In the genomic region with DNA sequence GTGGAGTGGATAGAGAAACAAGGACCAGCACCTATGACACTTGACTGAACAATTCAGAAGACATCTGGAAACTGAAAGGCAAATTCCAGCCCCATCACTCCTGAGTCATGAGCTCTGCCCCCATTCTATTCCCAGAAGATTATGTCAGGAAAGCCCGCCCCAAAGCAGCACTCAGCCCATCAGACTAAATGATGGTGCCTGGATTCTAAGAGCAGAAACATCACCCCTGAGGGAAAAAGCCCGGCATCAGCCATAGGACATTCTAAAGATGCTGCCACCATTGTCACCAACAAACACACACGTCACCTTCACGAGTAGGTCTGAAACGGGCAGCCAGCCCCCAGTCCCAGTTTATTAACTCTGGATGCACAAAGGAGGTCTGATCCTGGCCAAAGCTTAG, we compare ENCODE assay signal across 15 mouse cellular contexts.
DNase-seq lines count a peak whose midpoint lies in the region; ATAC-seq lines count a peak whose summit lies in the region.
"Had no signal": no experiment of that assay in that cellular context is flagged by ENCODE, and none has a peak within 500 bp of the region (broad histone marks: within the 10 kb centered on the region; RNA-seq: fewer than 3 reads in every experiment).

No protein-coding gene starts in this region.

- peak overlapping the region; percentile 71 for H3K27ac ChIP-seq in forebrain, embryonic 13.5 days
- no peak overlapping the region for H3K27ac ChIP-seq in forebrain, embryonic 10.5 days
- peak overlapping the region; percentile 79 for H3K27ac ChIP-seq in forebrain, embryonic 15.5 days (replicated peaks)
- peak overlapping the region; percentile 87 for H3K27ac ChIP-seq in midbrain, embryonic 15.5 days
- H3K27ac ChIP-seq: heart, adult 2 months; liver, embryonic 12.5 days had no signal

- H3K9me3 ChIP-seq in forebrain, embryonic 13.5 days (replicated peaks): no peaks in the 10 kb centered on the region
- no peaks in the 10 kb centered on the region for H3K9me3 ChIP-seq in forebrain, embryonic 10.5 days
- H3K9me3 ChIP-seq in forebrain, embryonic 15.5 days: no peaks in the 10 kb centered on the region
- H3K9me3 ChIP-seq in midbrain, embryonic 15.5 days: no peaks in the 10 kb centered on the region
- H3K9me3 ChIP-seq: liver, embryonic 12.5 days had no signal

- peaks cover 14% of the 10 kb centered on the region; the same call in 1 of the 2 replicates for H3K4me1 ChIP-seq in forebrain, embryonic 13.5 days
- peaks cover 9% of the 10 kb centered on the region; the same call in 1 of the 2 replicates for H3K4me1 ChIP-seq in forebrain, embryonic 10.5 days
- H3K4me1 ChIP-seq in forebrain, embryonic 15.5 days: peaks cover 18% of the 10 kb centered on the region
- H3K4me1 ChIP-seq in midbrain, embryonic 15.5 days: peaks cover 34% of the 10 kb centered on the region
- H3K4me1 ChIP-seq: liver, embryonic 12.5 days had no signal

- H3K4me3 ChIP-seq in forebrain, embryonic 13.5 days: no peak overlapping the region
- no peak overlapping the region for H3K4me3 ChIP-seq in forebrain, embryonic 10.5 days
- H3K4me3 ChIP-seq in forebrain, embryonic 15.5 days: peak overlapping the region; percentile 30
- H3K4me3 ChIP-seq in midbrain, embryonic 15.5 days: peak overlapping the region; percentile 36
- H3K4me3 ChIP-seq: heart, adult 2 months; liver, embryonic 12.5 days had no signal

- no peaks in the 10 kb centered on the region for H3K27me3 ChIP-seq in forebrain, embryonic 13.5 days
- H3K27me3 ChIP-seq in forebrain, embryonic 10.5 days (ENCODE audit: poor library complexity, severe bottlenecking): peaks cover 7% of the 10 kb centered on the region; the same call in 1 of the 2 replicates
- no peaks in the 10 kb centered on the region for H3K27me3 ChIP-seq in forebrain, embryonic 15.5 days
- no peaks in the 10 kb centered on the region for H3K27me3 ChIP-seq in midbrain, embryonic 15.5 days (replicated peaks)

- 52% methylated on average over 5 of the region's 5 CpGs for WGBS in forebrain, embryonic 13.5 days
- 72% methylated on average over 5 of the region's 5 CpGs for WGBS in forebrain, embryonic 10.5 days
- 57% methylated on average over 5 of the region's 5 CpGs for WGBS in forebrain, embryonic 15.5 days
- 36% methylated on average over 5 of the region's 5 CpGs for WGBS in midbrain, embryonic 15.5 days

- peak overlapping the region; percentile 45; the same call in 1 of the 2 replicates for H3K9ac ChIP-seq in forebrain, embryonic 13.5 days
- H3K9ac ChIP-seq in forebrain, embryonic 15.5 days (replicated peaks): peak overlapping the region; percentile 32; the same call in 1 of the 2 replicates
- peak overlapping the region; percentile 52 for H3K9ac ChIP-seq in midbrain, embryonic 15.5 days
- H3K9ac ChIP-seq: liver, embryonic 12.5 days had no signal

- H3K4me2 ChIP-seq in forebrain, embryonic 13.5 days: no peak overlapping the region; the same call in 1 of the 2 replicates
- H3K4me2 ChIP-seq in forebrain, embryonic 15.5 days (replicated peaks): peak overlapping the region; percentile 36
- H3K4me2 ChIP-seq in midbrain, embryonic 15.5 days: peak overlapping the region; percentile 50
- H3K4me2 ChIP-seq: liver, embryonic 12.5 days had no signal

- ATAC-seq in forebrain, embryonic 13.5 days: 0 out of 2 replicates have a peak, but pooled peaks have one; percentile 19
- peak; percentile 33; the same call in 1 of the 2 replicates for ATAC-seq in forebrain, embryonic 15.5 days (replicated peaks)
- ATAC-seq in midbrain, embryonic 15.5 days (replicated peaks): peak; percentile 34
- ATAC-seq: liver, embryonic 12.5 days had no signal

- DNase-seq in forebrain, embryonic 10.5 days (ENCODE audit: extremely low spot score, low spot score): no peak
- DNase-seq in 3T3-L1 (ENCODE audit: low read depth, low spot score): peak; percentile 68
- no peak for DNase-seq in urinary bladder, adult 2 months (ENCODE audit: low spot score)
- DNase-seq in heart, adult 11 months: no peak
- no peak for DNase-seq in kidney, postnatal 14 days
- DNase-seq: heart, adult 2 months; heart, postnatal 4 days; kidney, postnatal 10 days; lung, postnatal 10 days; right cerebral cortex, postnatal 25 days; thymus, postnatal 25 days had no signal

- no peaks in the 10 kb centered on the region for H3K36me3 ChIP-seq in forebrain, embryonic 13.5 days (ENCODE audit: poor library complexity, severe bottlenecking)
- H3K36me3 ChIP-seq in forebrain, embryonic 10.5 days (replicated peaks): no peaks in the 10 kb centered on the region
- H3K36me3 ChIP-seq in forebrain, embryonic 15.5 days: no peaks in the 10 kb centered on the region
- H3K36me3 ChIP-seq in midbrain, embryonic 15.5 days (replicated peaks): no peaks in the 10 kb centered on the region
- H3K36me3 ChIP-seq: liver, embryonic 12.5 days had no signal

Comparison
In these comparisons a context has a peak if more than half of its experiments do, and no peak if none do; other contexts are left out.
1. H3K4me3 ChIP-seq: peak in forebrain, embryonic 15.5 days (single experiment) and midbrain, embryonic 15.5 days (single experiment); none in forebrain, embryonic 13.5 days (single experiment) and forebrain, embryonic 10.5 days (single experiment).
2. Peak in every context shown above with its lines, with median percentiles within 50 percentile points of each other: ATAC-seq and H3K9ac ChIP-seq.